ENCODE assay signal across 10 mouse cellular contexts in genomic region chr19:59196111-59196666, GRCm38 (mm10). TPM values are rescaled to one million over a fixed set of nuclear protein-coding genes. Genes with fewer than 3 reads are reported as not detected.
A peak's percentile ranks its signal among the peaks of the same experiment; 100 is the strongest.
DNase-seq lines count a peak whose midpoint lies in the region; ATAC-seq lines count a peak whose summit lies in the region.
"Had no signal": no experiment of that assay in that cellular context is flagged by ENCODE, and none has a peak within 500 bp of the region (broad histone marks: within the 10 kb centered on the region; RNA-seq: fewer than 3 reads in every experiment).

No protein-coding gene starts in this region.

- peaks cover 5% of the 10 kb centered on the region; the same call in 1 of the 2 replicates for H3K9me3 ChIP-seq in embryonic facial prominence, embryonic 11.5 days (replicated peaks; ENCODE audit: control insufficient read depth, low read length)
- no peaks in the 10 kb centered on the region for H3K9me3 ChIP-seq in hindbrain, embryonic 14.5 days (ENCODE audit: control insufficient read depth, low read length)
- peaks cover 8% of the 10 kb centered on the region; the same call in 1 of the 2 replicates for H3K9me3 ChIP-seq in midbrain, embryonic 11.5 days (ENCODE audit: control insufficient read depth, low read length)

- no peak overlapping the region for H3K4me3 ChIP-seq in embryonic facial prominence, embryonic 11.5 days (ENCODE audit: low read depth, low read length)
- H3K4me3 ChIP-seq in hindbrain, embryonic 14.5 days (replicated peaks; ENCODE audit: low read length): no peak overlapping the region
- no peak overlapping the region for H3K4me3 ChIP-seq in midbrain, embryonic 11.5 days (ENCODE audit: low read depth, low read length)

- 2% methylated on average over 15 of the region's 15 CpGs for WGBS in embryonic facial prominence, embryonic 11.5 days
- WGBS in hindbrain, embryonic 14.5 days: 4% methylated on average over 15 of the region's 15 CpGs
- 3% methylated on average over 15 of the region's 15 CpGs for WGBS in midbrain, embryonic 11.5 days

- no peak overlapping the region for H3K4me2 ChIP-seq in embryonic facial prominence, embryonic 11.5 days (ENCODE audit: low read depth, low read length)
- no peak overlapping the region for H3K4me2 ChIP-seq in hindbrain, embryonic 14.5 days (replicated peaks)
- no peak overlapping the region for H3K4me2 ChIP-seq in midbrain, embryonic 11.5 days

- H3K27ac ChIP-seq in embryonic facial prominence, embryonic 11.5 days (replicated peaks; ENCODE audit: low read depth, low read length): no peak overlapping the region
- no peak overlapping the region for H3K27ac ChIP-seq in hindbrain, embryonic 14.5 days
- no peak overlapping the region for H3K27ac ChIP-seq in midbrain, embryonic 11.5 days (ENCODE audit: low read depth, low read length)

- H3K27me3 ChIP-seq in embryonic facial prominence, embryonic 11.5 days (ENCODE audit: control insufficient read depth, insufficient read depth, low read length): peaks cover 44% of the 10 kb centered on the region
- H3K27me3 ChIP-seq in hindbrain, embryonic 14.5 days (ENCODE audit: control insufficient read depth, insufficient read depth, low read length): peaks cover 70% of the 10 kb centered on the region
- H3K27me3 ChIP-seq in midbrain, embryonic 11.5 days (ENCODE audit: control insufficient read depth, insufficient read depth, low read length): peaks cover 67% of the 10 kb centered on the region

- H3K9ac ChIP-seq in embryonic facial prominence, embryonic 11.5 days (replicated peaks; ENCODE audit: low read length): no peak overlapping the region
- no peak overlapping the region for H3K9ac ChIP-seq in hindbrain, embryonic 14.5 days
- H3K9ac ChIP-seq in midbrain, embryonic 11.5 days (ENCODE audit: low read length): no peak overlapping the region

- no peaks in the 10 kb centered on the region; the same call in 1 of the 2 replicates for H3K4me1 ChIP-seq in embryonic facial prominence, embryonic 11.5 days (ENCODE audit: control insufficient read depth, insufficient read depth, low read length)
- no peaks in the 10 kb centered on the region for H3K4me1 ChIP-seq in hindbrain, embryonic 14.5 days (replicated peaks; ENCODE audit: control insufficient read depth, insufficient read depth, low read length)
- 0 out of 2 replicates have a peak, but pooled peaks cover 4% of the 10 kb centered on the region for H3K4me1 ChIP-seq in midbrain, embryonic 11.5 days (ENCODE audit: control insufficient read depth, insufficient read depth, low read length)

- peak; percentile 39 to 68 for DNase-seq in cerebellum, postnatal 4 days (ENCODE audit: low spot score in 2 of 2)
- no peak for DNase-seq in cerebellum, adult 11-12 months
- DNase-seq in ES-CJ7 (ENCODE audit: low read depth, low spot score): peak; percentile 48
- DNase-seq in embryonic facial prominence, embryonic 11.5 days (ENCODE audit: low spot score): peak; percentile 75
- peak; percentile 54 for DNase-seq in hindbrain, embryonic 14.5 days (ENCODE audit: low spot score)
- DNase-seq in layer of hippocampus, postnatal 14 days (ENCODE audit: low spot score in 2 of 2): peak; percentile 47 to 48
- DNase-seq in midbrain, embryonic 11.5 days (ENCODE audit: low spot score, missing footprints): peak; percentile 93
- DNase-seq in thymus, postnatal 36 days: peak; percentile 19 to 23

- no peaks in the 10 kb centered on the region for H3K36me3 ChIP-seq in embryonic facial prominence, embryonic 11.5 days (replicated peaks; ENCODE audit: control insufficient read depth, insufficient read depth, low read depth, low read length)
- no peaks in the 10 kb centered on the region for H3K36me3 ChIP-seq in hindbrain, embryonic 14.5 days (replicated peaks; ENCODE audit: control insufficient read depth, insufficient read depth)
- no peaks in the 10 kb centered on the region for H3K36me3 ChIP-seq in midbrain, embryonic 11.5 days (ENCODE audit: control insufficient read depth, insufficient read depth, low read length)
- H3K36me3 ChIP-seq: G1E had no signal

- peak; percentile 82; the same call in 1 of the 2 replicates for ATAC-seq in embryonic facial prominence, embryonic 11.5 days (replicated peaks; ENCODE audit: insufficient number of reproducible peaks, low FRiP score, low TSS enrichment, low read depth)
- peak; percentile 57; the same call in 1 of the 2 replicates for ATAC-seq in hindbrain, embryonic 14.5 days (ENCODE audit: low FRiP score)
- peak; percentile 80; the same call in 1 of the 2 replicates for ATAC-seq in midbrain, embryonic 11.5 days (ENCODE audit: low FRiP score)

RNA-seq across cellular contexts. Expression of gene Kcnk18, which starts 22.8 kb away (rescaled TPM):
- polyA plus RNA-seq in embryonic facial prominence, embryonic 11.5 days (2014; fragmentation: Nextera tagmentation; extraction: Ambion mirVana): not detected in 2 replicates
- not detected in 2 replicates for polyA plus RNA-seq in hindbrain, embryonic 14.5 days (2014; fragmentation: Nextera tagmentation; extraction: Ambion mirVana)
- total RNA-seq in layer of hippocampus, postnatal 14 days (2021): not detected
- polyA plus RNA-seq in midbrain, embryonic 11.5 days (2014; fragmentation: Nextera tagmentation; extraction: Ambion mirVana): not detected in 2 replicates
- polyA plus RNA-seq: G1E; heart, embryonic 14.5 days had no signal

RNA-seq across cellular contexts. Expression of gene Vax1, which starts 26.3 kb away (rescaled TPM):
- polyA plus RNA-seq in embryonic facial prominence, embryonic 11.5 days (2014; fragmentation: Nextera tagmentation; extraction: Ambion mirVana): 2.2 and 2.6 TPM in 2 replicates
- polyA plus RNA-seq in hindbrain, embryonic 14.5 days (2014; fragmentation: Nextera tagmentation; extraction: Ambion mirVana): not detected in 2 replicates
- total RNA-seq in layer of hippocampus, postnatal 14 days (2021): 1 to 10 TPM; 1.2 to 2.4 TPM
- polyA plus RNA-seq in midbrain, embryonic 11.5 days (2014; fragmentation: Nextera tagmentation; extraction: Ambion mirVana): 0.18 and 0.65 TPM in 2 replicates
- total RNA-seq: G1E had no signal
- polyA plus RNA-seq: G1E; heart, embryonic 14.5 days had no signal
